Mouse (Mus musculus): ENCODE results near the gene Cxcl17.

DNA sequence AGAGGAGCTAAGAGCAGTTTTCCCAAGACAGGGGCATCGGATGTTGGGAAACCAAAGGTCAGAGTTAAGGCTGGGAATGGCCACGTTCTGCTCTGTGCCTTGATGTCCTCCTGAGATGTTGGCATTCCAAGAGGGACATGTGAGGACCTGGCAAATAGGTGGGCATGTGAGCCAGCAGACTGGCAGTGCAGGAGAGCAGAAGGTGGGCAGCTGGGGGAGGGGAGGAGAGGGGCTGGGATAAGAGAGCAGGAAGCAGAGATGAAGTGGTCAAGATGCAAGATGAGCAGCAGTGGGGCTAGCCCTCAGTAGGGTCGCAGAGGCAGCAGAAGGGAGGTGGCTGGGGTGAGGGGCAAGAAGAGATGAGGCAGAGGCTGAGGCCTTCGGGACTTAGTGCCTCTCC is 28.8 kb downstream of the Cxcl17 start:
- no peak for TF ChIP-seq POLR2A (IDR thresholded peaks at IDR 0.05; ENCODE audit: borderline replicate concordance, extremely low read depth, low read depth, low read length)
- TF ChIP-seq CTCF (IDR thresholded peaks at IDR 0.05; ENCODE audit: insufficient read depth, low read length), result no peak
